ENCODE assay signal across 8 mouse cellular contexts in genomic region chr1:52118860-52119591, GRCm38 (mm10). TPM values are rescaled to one million over a fixed set of nuclear protein-coding genes. Genes with fewer than 3 reads are reported as not detected.
A peak's percentile ranks its signal among the peaks of the same experiment; 100 is the strongest.
DNase-seq lines count a peak whose midpoint lies in the region; ATAC-seq and TF ChIP-seq lines count a peak whose summit lies in the region.

TSS of gene Stat1 (plus strand) at chr1:52119440.

- peak within 1 kb of the TSS; percentile 86 for H3K9ac ChIP-seq in MEL (ENCODE audit: control insufficient read depth, low read depth, low read length, poor library complexity, severe bottlenecking)
- peak within 1 kb of the TSS; percentile 73 for H3K9ac ChIP-seq in lung, embryonic 16.5 days (ENCODE audit: low read length)

- H3K4me1 ChIP-seq in MEL (ENCODE audit: control insufficient read depth in 1 of 2, insufficient read depth in 2 of 2, low read length in 2 of 2): peaks cover 0 to 10% of the 10 kb centered on the region in 2 experiments; a peak in 2 of 4 replicates
- H3K4me1 ChIP-seq in cerebellum, adult 2 months (ENCODE audit: control insufficient read depth, insufficient read depth, low read length): peaks cover 2% of the 10 kb centered on the region; the same call in 1 of the 2 replicates
- H3K4me1 ChIP-seq in lung, embryonic 16.5 days (replicated peaks; ENCODE audit: control insufficient read depth, insufficient read depth, low read length): peaks cover 10% of the 10 kb centered on the region

- no peaks in the 10 kb centered on the region for H3K27me3 ChIP-seq in MEL (ENCODE audit: control insufficient read depth in 1 of 2, insufficient read depth in 2 of 2, low read length in 2 of 2)
- H3K27me3 ChIP-seq in cerebellum, adult 2 months (ENCODE audit: control insufficient read depth, insufficient read depth, low read length): no peaks in the 10 kb centered on the region
- no peaks in the 10 kb centered on the region for H3K27me3 ChIP-seq in lung, embryonic 16.5 days (ENCODE audit: control insufficient read depth, insufficient read depth, low read depth, low read length)

- TF ChIP-seq CTCF in MEL (IDR thresholded peaks at IDR 0.05 in 2 of 3, conservative IDR thresholded peaks at IDR 0.05 in 1 of 3; ENCODE audit: control insufficient read depth in 1 of 3, insufficient read depth in 1 of 3, low read depth in 2 of 3, low read length in 3 of 3, poor library complexity in 1 of 3, severe bottlenecking in 1 of 3): peak in 2 of 3 experiments; percentile 18 to 25; a peak in 2 of 6 replicates
- no peak for TF ChIP-seq CTCF in cerebellum, adult 2 months (IDR thresholded peaks at IDR 0.05; ENCODE audit: borderline replicate concordance, insufficient read depth, low read depth, low read length)

- peak; percentile 95 to 96 for ATAC-seq in hematopoietic stem cell, adult 5-6 weeks (replicated peaks in 1 of 2; ENCODE audit: insufficient read depth in 1 of 2, low FRiP score in 2 of 2, low TSS enrichment in 1 of 2, low read depth in 1 of 2, poor library complexity in 2 of 2, severe bottlenecking in 2 of 2)
- peak; percentile 96 for ATAC-seq in lung, embryonic 16.5 days (ENCODE audit: low read depth)

- H3K9me3 ChIP-seq in MEL (replicated peaks; ENCODE audit: insufficient read depth, low read length): no peaks in the 10 kb centered on the region
- no peaks in the 10 kb centered on the region for H3K9me3 ChIP-seq in lung, embryonic 16.5 days (ENCODE audit: control insufficient read depth, low read length)

- peak in 1 of 2 experiments; percentile 44; a peak in 1 of 4 replicates for TF ChIP-seq EP300 in MEL (IDR thresholded peaks at IDR 0.05; ENCODE audit: low read depth in 1 of 2, low read length in 2 of 2)

- 3% methylated on average over 37 of the region's 37 CpGs for WGBS in cerebellum, adult 2 months
- WGBS in lung, embryonic 16.5 days: 3% methylated on average over 37 of the region's 37 CpGs

- TF ChIP-seq POLR2A in MEL (IDR thresholded peaks at IDR 0.05; ENCODE audit: control insufficient read depth in 1 of 2, insufficient read depth in 1 of 2, low read depth in 1 of 2, low read length in 2 of 2, poor library complexity in 1 of 2): peak; percentile 66 to 68; a peak in 3 of 4 replicates
- TF ChIP-seq POLR2A in cerebellum, adult 2 months (IDR thresholded peaks at IDR 0.05; ENCODE audit: borderline replicate concordance, insufficient read depth, low read length): peak; percentile 79

- H3K36me3 ChIP-seq in MEL (ENCODE audit: control insufficient read depth in 1 of 2, insufficient read depth in 2 of 2, low read length in 2 of 2): no peaks in the 10 kb centered on the region; a peak in 2 of 4 replicates
- H3K36me3 ChIP-seq in lung, embryonic 16.5 days (ENCODE audit: control insufficient read depth, insufficient read depth, low read length): no peaks in the 10 kb centered on the region

- DNase-seq in MEL (ENCODE audit: low read depth, low spot score): peak; percentile 95
- DNase-seq in cerebellum, adult 2 months: peak; percentile 85 to 88
- DNase-seq in forelimb bud, embryonic 11.5 days (ENCODE audit: low read depth, low spot score): peak; percentile 88
- peak; percentile 59 for DNase-seq in layer of hippocampus, adult 9-10 months (ENCODE audit: low spot score)
- DNase-seq in ovary, postnatal 10 days (ENCODE audit: low spot score): peak; percentile 63
- DNase-seq in thymus, postnatal 10 days (ENCODE audit: low spot score in 2 of 2): peak; percentile 88 to 89

- H3K4me2 ChIP-seq in lung, embryonic 16.5 days (ENCODE audit: low read depth, low read length): peak within 1 kb of the TSS; percentile 76

- peaks cover 3% of the 10 kb centered on the region; the same call in 1 of the 2 replicates for H3K79me2 ChIP-seq in MEL (ENCODE audit: control insufficient read depth, insufficient read depth, low read length, poor library complexity)

- TF ChIP-seq RAD21 in MEL (IDR thresholded peaks at IDR 0.05; ENCODE audit: low read depth, low read length): no peak

- H3K4me3 ChIP-seq in MEL (ENCODE audit: control insufficient read depth in 1 of 2, insufficient read depth in 1 of 2, low read depth in 2 of 2, low read length in 2 of 2): peak within 1 kb of the TSS; percentile 81 to 91
- peak within 1 kb of the TSS; percentile 83 for H3K4me3 ChIP-seq in cerebellum, adult 2 months (replicated peaks; ENCODE audit: insufficient read depth, low read depth, low read length)
- peak within 1 kb of the TSS; percentile 77 for H3K4me3 ChIP-seq in lung, embryonic 16.5 days (ENCODE audit: low read length)

- peak within 1 kb of the TSS; percentile 61 for H3K27ac ChIP-seq in MEL (ENCODE audit: control insufficient read depth, low read depth, low read length)
- H3K27ac ChIP-seq in cerebellum, adult 2 months (ENCODE audit: insufficient read depth, low read length): peak within 1 kb of the TSS; percentile 86
- H3K27ac ChIP-seq in lung, embryonic 16.5 days (ENCODE audit: low read length): peak within 1 kb of the TSS; percentile 53

TF ChIP-seq in MEL, 35 proteins besides CTCF, POLR2A, EP300 and RAD21:
- TF ChIP-seq RCOR1 (IDR thresholded peaks at IDR 0.05; ENCODE audit: low read depth, low read length): peak; percentile 4; the same call in 1 of the 2 replicates
- TF ChIP-seq MAX (IDR thresholded peaks at IDR 0.05; ENCODE audit: low read length): peak; percentile 75; the same call in 1 of the 2 replicates
- peak; percentile 65 for TF ChIP-seq NRF1 (IDR thresholded peaks at IDR 0.05; ENCODE audit: insufficient read depth, low read depth, low read length, poor library complexity, severe bottlenecking)
- TF ChIP-seq ELF1 (IDR thresholded peaks at IDR 0.05; ENCODE audit: low read depth, low read length): peak; percentile 93
- TF ChIP-seq NELFE (IDR thresholded peaks at IDR 0.05; ENCODE audit: low read depth, low read length): peak; percentile 49
- TF ChIP-seq HCFC1 (IDR thresholded peaks at IDR 0.05; ENCODE audit: low read depth, low read length): peak; percentile 84
- no peak for TF ChIP-seq SMC3 (IDR thresholded peaks at IDR 0.05; ENCODE audit: low read depth, low read length)
- peak; percentile 67 for TF ChIP-seq USF1 (IDR thresholded peaks at IDR 0.05; ENCODE audit: low read depth, low read length)
- no peak for TF ChIP-seq BHLHE40 (IDR thresholded peaks at IDR 0.05; ENCODE audit: borderline replicate concordance, low read depth, low read length)
- TF ChIP-seq ZMIZ1 (IDR thresholded peaks at IDR 0.05; ENCODE audit: low read depth, low read length): no peak
- 0 out of 2 replicates have a peak, but pooled peaks have one; percentile 54 for TF ChIP-seq TBP (IDR thresholded peaks at IDR 0.05; ENCODE audit: low read depth, low read length)
- peak; percentile 89 for TF ChIP-seq MXI1 (IDR thresholded peaks at IDR 0.05; ENCODE audit: low read depth, low read length)
- peak; percentile 94 for TF ChIP-seq ETS1 (IDR thresholded peaks at IDR 0.05; ENCODE audit: low read depth, low read length)
- TF ChIP-seq MAZ (IDR thresholded peaks at IDR 0.05; ENCODE audit: low read depth, low read length): peak; percentile 46; the same call in 1 of the 2 replicates
- TF ChIP-seq E2F4 (IDR thresholded peaks at IDR 0.05; ENCODE audit: borderline replicate concordance, low read depth, low read length): no peak; the same call in 1 of the 2 replicates
- TF ChIP-seq USF2 (IDR thresholded peaks at IDR 0.05; ENCODE audit: borderline replicate concordance in 1 of 2, insufficient read depth in 1 of 2, low read depth in 1 of 2, low read length in 2 of 2): no peak
- no peak for TF ChIP-seq ZNF384 (IDR thresholded peaks at IDR 0.05; ENCODE audit: low read depth, low read length)
- peak; percentile 68 for TF ChIP-seq TCF12 (IDR thresholded peaks at IDR 0.05; ENCODE audit: low read depth, low read length)
- TF ChIP-seq POLR2AphosphoS5 (IDR thresholded peaks at IDR 0.05; ENCODE audit: borderline replicate concordance, low read depth, low read length): no peak
- peak; percentile 68; the same call in 1 of the 2 replicates for TF ChIP-seq JUND (IDR thresholded peaks at IDR 0.05; ENCODE audit: low read depth, low read length)
- TF ChIP-seq POLR2AphosphoS2 (IDR thresholded peaks at IDR 0.05; ENCODE audit: low read length): no peak
- no peak for TF ChIP-seq ZKSCAN1 (IDR thresholded peaks at IDR 0.05; ENCODE audit: low read depth, low read length)
- TF ChIP-seq SIN3A (IDR thresholded peaks at IDR 0.05; ENCODE audit: low read length): peak; percentile 95
TF ChIP-seq in MEL: peak in this region for 14.

RNA-seq across cellular contexts. Expression of gene Stat1, which starts in this region (rescaled TPM):
- 8.0 and 9.7 TPM in 2 replicates for total RNA-seq in MEL (2012; rRNA removed)
- 10 to 100 TPM; 10.9 to 44.0 TPM for polyA plus RNA-seq in MEL (2012; ENCODE audit: insufficient read depth in 1 of 2, insufficient read length in 2 of 2, low read depth in 1 of 2, low replicate concordance in 2 of 2, missing spikeins in 1 of 2)
- 25.1 TPM in 2 replicates for polyA plus RNA-seq in cerebellum, adult 2 months (2012; rRNA removed)
- total RNA-seq in hematopoietic stem cell, adult 5-6 weeks (2017): 112 and 123 TPM in 2 replicates
- polyA plus RNA-seq in lung, embryonic 16.5 days (2015; fragmentation: Nextera tagmentation; extraction: Ambion mirVana): 24.9 and 29.9 TPM in 2 replicates

Comparison
In these comparisons a context has a peak if more than half of its experiments do, and no peak if none do; other contexts are left out.
1. Peak in every context shown above with its lines: DNase-seq, ATAC-seq, H3K4me3 ChIP-seq and H3K27ac ChIP-seq.
2. RNA of gene Stat1 (total RNA-seq): 112 to 123 TPM in hematopoietic stem cell, adult 5-6 weeks; 8.0 to 9.7 TPM in MEL; every median in the first group is over 10 times any median in the second.